Mouse (Mus musculus) forebrain, embryonic 16.5 days (tissue): ENCODE results near the gene Wwox. TPM values are rescaled to one million over a fixed set of nuclear protein-coding genes. Genes with fewer than 3 reads are reported as not detected.

Source experiments
- ATAC-seq: fragments of 200-750 bp; cut with Nextera tagmentation; 2 replicates; pipeline ENCODE4 v1.8.0; 2017; ENCODE audit warnings: mild to moderate bottlenecking, moderate library complexity
- H3K27ac ChIP-seq: fragments of 300-500 bp; sonication (generic); 2 replicates; pipeline ENCODE4 v1.5.1; 2014; ENCODE audit warnings: low read length, control low read depth
- H3K27me3 ChIP-seq: fragments of 300-500 bp; sonication (generic); replicated peaks from 2 replicates; pipeline ENCODE4 v1.6.1; 2014; ENCODE audit warnings: low read length; ENCODE audit not compliant: control insufficient read depth, insufficient read depth
- H3K36me3 ChIP-seq: fragments of 300-500 bp; sonication (generic); 2 replicates; pipeline ENCODE4 v1.6.1; 2014; ENCODE audit not compliant: control insufficient read depth, insufficient read depth
- H3K4me1 ChIP-seq: fragments of 300-500 bp; sonication (generic); replicated peaks from 2 replicates; pipeline ENCODE4 v1.6.1; 2014; ENCODE audit warnings: low read length; ENCODE audit not compliant: control insufficient read depth, insufficient read depth
- H3K4me2 ChIP-seq: fragments of 300-500 bp; sonication (generic); 2 replicates; pipeline ENCODE4 v1.6.1; 2014; ENCODE audit warnings: mild to moderate bottlenecking, low read length, control low read depth
- H3K4me3 ChIP-seq: fragments of 300-500 bp; sonication (generic); replicated peaks from 2 replicates; pipeline ENCODE4 v1.5.1; 2014; ENCODE audit warnings: mild to moderate bottlenecking, low read length, control low read depth
- H3K9ac ChIP-seq: fragments of 300-500 bp; sonication (generic); replicated peaks from 2 replicates; pipeline ENCODE4 v1.6.1; 2014; ENCODE audit warnings: low read depth, low read length, control low read depth
- H3K9me3 ChIP-seq: fragments of 300-500 bp; sonication (generic); 2 replicates; pipeline ENCODE4 v1.6.1; 2016; ENCODE audit warnings: low read length; ENCODE audit not compliant: control insufficient read depth
- WGBS: fragments of 180-500 bp; shearing (Covaris S2); extraction: QIAGEN DNeasy Blood & Tissue Kit; methylation state at CpG from one replicate; pipeline ENCODE4 v1.1.7; 2014; 5-methylcytosine and 5-hydroxymethylcytosine counted together
- polyA plus RNA-seq: library from polyadenylated mRNA; unstranded; fragments of >200 nt; fragmentation: Nextera tagmentation; extraction: Ambion mirVana; gene quantifications from 2 replicates; pipeline ENCODE4 v1.2.1, GENCODE M21; 2015

The Wwox gene
- polyA plus RNA-seq, 1 experiment from 2014 or later, result 11.4 TPM

GRCm38 (mm10) chr8:114847666-114848065 is 408.2 kb downstream of the Wwox start:
- no peaks in the 10 kb centered on the region for H3K9me3 ChIP-seq
- no peak overlapping the region for H3K9ac ChIP-seq
- no peak overlapping the region for H3K4me3 ChIP-seq
- no peaks in the 10 kb centered on the region for H3K36me3 ChIP-seq
- no peak overlapping the region for H3K4me2 ChIP-seq
- no peak overlapping the region for H3K27ac ChIP-seq
- H3K27me3 ChIP-seq, result no peaks in the 10 kb centered on the region
- ATAC-seq, result no peak
- WGBS, result 72% methylated on average over 7 of the region's 7 CpGs
- H3K4me1 ChIP-seq, result peaks cover 3% of the 10 kb centered on the region; the same call in 1 of the 2 replicates

- Histone ChIP-seq H3K36me3 (no peaks in the 10 kb centered on the region), H3K4me2 (no peak overlapping the region), H3K9ac (no peak overlapping the region), H3K9me3 (no peaks in the 10 kb centered on the region), H3K4me1 (no peaks in the 10 kb centered on the region), H3K4me3 (no peak overlapping the region), H3K27me3 (no peaks in the 10 kb centered on the region), H3K27ac (no peak overlapping the region)
- 73% methylated on average over 9 of the region's 9 CpGs for WGBS
- ATAC-seq, result no peak
These were observed 410.0 kb downstream of the Wwox start for GRCm38 (mm10) chr8:114849461-114849860.

- no peaks in the 10 kb centered on the region for H3K36me3 ChIP-seq
- no peaks in the 10 kb centered on the region for H3K4me1 ChIP-seq
- no peaks in the 10 kb centered on the region for H3K27me3 ChIP-seq
- WGBS, result 51% methylated on average over 12 of the region's 15 CpGs
- H3K9ac ChIP-seq, result no peak overlapping the region
- H3K27ac ChIP-seq, result no peak overlapping the region
- H3K4me2 ChIP-seq, result no peak overlapping the region
- H3K9me3 ChIP-seq, result no peaks in the 10 kb centered on the region
- no peak overlapping the region for H3K4me3 ChIP-seq
- ATAC-seq, result peak; percentile 52; the same call in 1 of the 2 replicates
These were observed 410.8 kb downstream of the Wwox start for GRCm38 (mm10) chr8:114850014-114850870.

DNA sequence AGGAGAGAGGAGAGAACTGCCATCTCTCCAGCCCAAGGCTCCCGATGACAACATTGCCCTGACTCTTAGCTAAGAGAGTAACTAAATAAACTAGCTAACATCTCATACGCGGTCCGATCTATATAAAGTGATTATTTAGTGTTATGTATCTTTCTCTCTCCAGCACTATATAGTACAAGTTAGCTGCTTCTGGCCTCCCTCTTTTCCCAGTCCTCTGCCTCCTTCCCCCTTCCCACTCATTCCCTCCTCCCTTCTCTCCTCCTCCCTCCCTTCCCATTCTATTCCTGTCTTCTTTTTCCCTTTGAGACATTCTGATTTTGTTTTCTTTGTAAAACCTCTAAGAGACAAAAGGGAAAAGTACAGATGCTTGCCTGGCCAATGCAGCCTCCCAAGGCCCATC is 414.3 kb downstream of the Wwox start:
- Histone ChIP-seq H3K36me3 (no peaks in the 10 kb centered on the region), H3K4me2 (no peak overlapping the region), H3K4me3 (no peak overlapping the region), H3K27me3 (no peaks in the 10 kb centered on the region), H3K9ac (no peak overlapping the region), H3K9me3 (no peaks in the 10 kb centered on the region), H3K27ac (no peak overlapping the region), H3K4me1 (no peaks in the 10 kb centered on the region)
- ATAC-seq, result no peak
- WGBS, result 93% methylated on average over 4 of the region's 4 CpGs

GRCm38 (mm10) chr8:114855833-114856232 is 416.4 kb downstream of the Wwox start:
- 5% methylated on average over 7 of the region's 7 CpGs for WGBS
- no peak overlapping the region for H3K27ac ChIP-seq
- ATAC-seq, result no peak
- no peaks in the 10 kb centered on the region for H3K9me3 ChIP-seq
- no peak overlapping the region for H3K9ac ChIP-seq
- no peaks in the 10 kb centered on the region for H3K27me3 ChIP-seq
- no peaks in the 10 kb centered on the region for H3K36me3 ChIP-seq
- no peak overlapping the region for H3K4me2 ChIP-seq
- H3K4me1 ChIP-seq, result no peaks in the 10 kb centered on the region
- H3K4me3 ChIP-seq, result no peak overlapping the region

DNA sequence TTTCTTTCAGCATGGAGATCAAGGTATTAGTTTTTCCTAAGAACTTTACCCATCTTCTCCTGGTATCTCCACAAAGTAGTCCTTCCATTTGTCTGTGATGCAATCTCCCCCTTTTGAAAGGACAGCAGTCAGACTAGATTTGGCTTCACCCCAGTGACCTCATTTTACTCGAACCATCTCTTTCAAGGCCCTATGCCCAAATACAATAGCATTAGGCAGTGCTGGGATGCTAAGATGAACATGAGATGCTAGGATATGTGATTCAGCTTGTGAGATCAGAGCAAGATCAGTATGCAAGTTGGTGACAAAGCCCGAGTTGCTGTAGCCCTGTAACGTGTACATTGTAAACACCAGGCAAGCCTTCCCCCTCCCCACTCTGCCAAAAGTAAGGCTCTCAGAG is 426.5 kb downstream of the Wwox start:
- Histone ChIP-seq H3K4me2 (no peak overlapping the region), H3K9ac (no peak overlapping the region), H3K27me3 (no peaks in the 10 kb centered on the region), H3K27ac (no peak overlapping the region), H3K9me3 (peaks cover 2% of the 10 kb centered on the region; the same call in 1 of the 2 replicates), H3K4me1 (no peaks in the 10 kb centered on the region), H3K4me3 (no peak overlapping the region), H3K36me3 (no peaks in the 10 kb centered on the region)
- no peak for ATAC-seq
- 18% methylated on average over 3 of the region's 3 CpGs for WGBS

GRCm38 (mm10) chr8:114869321-114869720 is 429.9 kb downstream of the Wwox start:
- WGBS, result 92% methylated on average over 6 of the region's 6 CpGs
- Histone ChIP-seq H3K27ac (no peak overlapping the region), H3K9me3 (peaks cover 2% of the 10 kb centered on the region; the same call in 1 of the 2 replicates), H3K4me3 (no peak overlapping the region), H3K27me3 (no peaks in the 10 kb centered on the region), H3K36me3 (no peaks in the 10 kb centered on the region), H3K4me1 (peaks cover 6% of the 10 kb centered on the region; the same call in 1 of the 2 replicates), H3K4me2 (no peak overlapping the region), H3K9ac (no peak overlapping the region)
- ATAC-seq, result no peak

- Histone ChIP-seq H3K9ac (no peak overlapping the region), H3K27ac (no peak overlapping the region), H3K36me3 (no peaks in the 10 kb centered on the region), H3K4me1 (peaks cover 6% of the 10 kb centered on the region; the same call in 1 of the 2 replicates), H3K9me3 (peaks cover 2% of the 10 kb centered on the region; the same call in 1 of the 2 replicates), H3K4me2 (no peak overlapping the region), H3K4me3 (no peak overlapping the region), H3K27me3 (no peaks in the 10 kb centered on the region)
- WGBS, result 93% methylated on average over 8 of the region's 8 CpGs
- no peak for ATAC-seq
These were observed 431.0 kb downstream of the Wwox start for GRCm38 (mm10) chr8:114870410-114870809.

DNA sequence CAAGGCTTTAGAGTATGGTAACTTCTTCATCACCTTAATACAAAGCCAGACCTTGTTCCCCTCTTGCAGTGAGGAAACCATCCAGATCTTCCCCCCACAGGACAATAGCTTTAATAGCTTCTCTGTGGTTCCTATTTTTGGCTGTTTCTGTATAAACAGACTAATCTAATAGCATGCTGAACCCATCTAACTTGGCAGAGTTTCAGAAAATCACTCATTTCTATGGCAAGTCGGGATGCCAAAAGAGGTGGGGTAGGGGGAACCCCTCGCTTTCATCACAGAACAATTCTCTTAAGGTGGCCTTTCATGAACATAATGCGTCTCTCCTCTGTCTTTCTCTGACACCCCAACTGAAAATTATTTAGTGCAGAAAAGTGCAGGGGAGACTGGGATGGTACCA is 433.0 kb downstream of the Wwox start:
- WGBS, result 15% methylated on average over 3 of the region's 3 CpGs
- peaks cover 17% of the 10 kb centered on the region for H3K4me1 ChIP-seq
- H3K4me2 ChIP-seq, result no peak overlapping the region
- peaks cover 4% of the 10 kb centered on the region for H3K27me3 ChIP-seq
- no peak overlapping the region for H3K9ac ChIP-seq
- H3K4me3 ChIP-seq, result no peak overlapping the region
- H3K27ac ChIP-seq, result no peak overlapping the region
- peaks cover 2% of the 10 kb centered on the region; the same call in 1 of the 2 replicates for H3K9me3 ChIP-seq
- no peaks in the 10 kb centered on the region for H3K36me3 ChIP-seq
- ATAC-seq, result peak; percentile 40
